Comparison of ENCODE assay signal across 22 mouse cellular contexts in genomic region chr4:116729532-116729931, GRCm38 (mm10).
"Had no signal": no experiment of that assay in that cellular context is flagged by ENCODE, and none has a peak within 500 bp of the region (broad histone marks: within the 10 kb centered on the region; RNA-seq: fewer than 3 reads in every experiment).

No protein-coding gene starts in this region.

- H3K4me1 ChIP-seq: hindbrain, embryonic 13.5 days; hindbrain, embryonic 15.5 days; limb, embryonic 13.5 days; limb, embryonic 15.5 days had no signal

- DNase-seq: forebrain, postnatal 0 days; gastrocnemius, postnatal 14 days; gastrocnemius, postnatal 36 days; heart, adult 2 months; heart, postnatal 14 days; heart, postnatal 36 days; kidney, adult 11 months; kidney, adult 8-10 months; kidney, postnatal 10 days; layer of hippocampus, adult 9-11 months; layer of hippocampus, postnatal 36 days; left cerebral cortex, postnatal 4 days had no signal

- H3K4me2 ChIP-seq: heart, embryonic 11.5 days; heart, embryonic 13.5 days; heart, embryonic 15.5 days; hindbrain, embryonic 13.5 days; hindbrain, embryonic 15.5 days; limb, embryonic 13.5 days; limb, embryonic 15.5 days; liver, embryonic 11.5 days had no signal

- ATAC-seq: forebrain, postnatal 0 days; hindbrain, postnatal 0 days had no signal

- H3K9me3 ChIP-seq: heart, embryonic 13.5 days; heart, embryonic 15.5 days; hindbrain, embryonic 13.5 days; hindbrain, embryonic 15.5 days; limb, embryonic 13.5 days; limb, embryonic 15.5 days had no signal

- H3K9ac ChIP-seq: forebrain, postnatal 0 days; heart, embryonic 13.5 days; heart, embryonic 15.5 days; hindbrain, embryonic 13.5 days; hindbrain, embryonic 15.5 days; limb, embryonic 13.5 days; limb, embryonic 15.5 days; liver, embryonic 14.5 days had no signal

- H3K4me3 ChIP-seq: heart, adult 2 months; heart, embryonic 13.5 days; heart, embryonic 15.5 days; hindbrain, embryonic 13.5 days; hindbrain, embryonic 15.5 days; limb, embryonic 13.5 days; limb, embryonic 15.5 days had no signal

- H3K27me3 ChIP-seq: heart, embryonic 13.5 days; heart, embryonic 15.5 days; hindbrain, embryonic 13.5 days; hindbrain, embryonic 15.5 days; limb, embryonic 13.5 days; limb, embryonic 15.5 days had no signal

- H3K36me3 ChIP-seq: heart, embryonic 13.5 days; heart, embryonic 15.5 days; hindbrain, embryonic 13.5 days; hindbrain, embryonic 15.5 days; limb, embryonic 13.5 days; limb, embryonic 15.5 days had no signal

- H3K27ac ChIP-seq: heart, adult 2 months; heart, embryonic 13.5 days; heart, embryonic 15.5 days; hindbrain, embryonic 13.5 days; hindbrain, embryonic 15.5 days; hindbrain, postnatal 0 days; limb, embryonic 13.5 days; limb, embryonic 15.5 days; liver, embryonic 14.5 days had no signal
